Mouse (Mus musculus) activated CD4-positive, CD25-positive, alpha-beta regulatory T cell (primary cell): ENCODE data around the gene Rag1. TPM values are rescaled to one million over a fixed set of nuclear protein-coding genes. Genes with fewer than 3 reads are reported as not detected.

Experiments
- polyA plus RNA-seq, 2 experiments: library from polyadenylated mRNA; unstranded; fragments of 100-300 nt; shearing (Covaris generic); gene quantifications; one replicate each; pipeline ENCODE4 v1.2.1; 2017

The Rag1 gene
- polyA plus RNA-seq = not detected

GRCm38 (mm10) chr2:101649114-101649671 is at the start of gene Rag1, which contains the start of gene B230118H07Rik:
Rag1 (minus strand) TSS chr2:101649501.
B230118H07Rik (minus strand) TSS chr2:101649532.

GRCm38 (mm10) chr2:101678236-101679021 is 29.1 kb upstream of the Rag1 start, which contains the start of gene Traf6:
Traf6 (plus strand) TSS chr2:101678429.

GRCm38 (mm10) chr2:101624526-101624925 is 24.8 kb downstream of the Rag1 start, which contains the start of gene Rag2:
Rag2 (plus strand) TSS chr2:101624718.

Other genes starting within 250 kb of the Rag1 start
- under 1 TPM in 1 of 2 experiments, not detected in 1; 0.10 TPM for gene Rag2, start 24.8 kb downstream of the Rag1 start, polyA plus RNA-seq
- gene B230118H07Rik, start within 50 bp of the Rag1 start, polyA plus RNA-seq = 1 to 10 TPM in 1 of 2 experiments, under 1 TPM in 1; 0.61 to 1.4 TPM
- 10 to 100 TPM; 22.4 to 29.1 TPM for gene Traf6, start 28.9 kb upstream of the Rag1 start, polyA plus RNA-seq
- gene Prr5l, start 233.5 kb upstream of the Rag1 start, polyA plus RNA-seq = 1 to 10 TPM; 1.2 to 5.9 TPM
- gene Commd9, start 236.7 kb upstream of the Rag1 start, polyA plus RNA-seq = 10 to 100 TPM; 21.4 to 27.4 TPM